Mouse (Mus musculus) splenic B cell, adult 2 months (primary cell): Measurements from ENCODE around the gene Apol6.

Source experiments
- DNase-seq: peaks from one replicate; pipeline ENCODE4 v3.0.0-alpha.2; 2011; ENCODE audit warnings: low read depth, low spot score
- H3K27me3 ChIP-seq: 2 replicates; pipeline ENCODE4 v1.6.1; 2012; ENCODE audit warnings: mild to moderate bottlenecking, low read length, moderate library complexity, mixed read lengths; ENCODE audit not compliant: control insufficient read depth, poor library complexity, insufficient read depth, severe bottlenecking
- H3K36me3 ChIP-seq: 2 replicates; pipeline ENCODE4 v1.6.1; 2012; ENCODE audit warnings: mild to moderate bottlenecking, low read length, moderate library complexity, mixed read lengths; ENCODE audit not compliant: control insufficient read depth, poor library complexity, insufficient read depth, severe bottlenecking

Apol6 gene

DNA sequence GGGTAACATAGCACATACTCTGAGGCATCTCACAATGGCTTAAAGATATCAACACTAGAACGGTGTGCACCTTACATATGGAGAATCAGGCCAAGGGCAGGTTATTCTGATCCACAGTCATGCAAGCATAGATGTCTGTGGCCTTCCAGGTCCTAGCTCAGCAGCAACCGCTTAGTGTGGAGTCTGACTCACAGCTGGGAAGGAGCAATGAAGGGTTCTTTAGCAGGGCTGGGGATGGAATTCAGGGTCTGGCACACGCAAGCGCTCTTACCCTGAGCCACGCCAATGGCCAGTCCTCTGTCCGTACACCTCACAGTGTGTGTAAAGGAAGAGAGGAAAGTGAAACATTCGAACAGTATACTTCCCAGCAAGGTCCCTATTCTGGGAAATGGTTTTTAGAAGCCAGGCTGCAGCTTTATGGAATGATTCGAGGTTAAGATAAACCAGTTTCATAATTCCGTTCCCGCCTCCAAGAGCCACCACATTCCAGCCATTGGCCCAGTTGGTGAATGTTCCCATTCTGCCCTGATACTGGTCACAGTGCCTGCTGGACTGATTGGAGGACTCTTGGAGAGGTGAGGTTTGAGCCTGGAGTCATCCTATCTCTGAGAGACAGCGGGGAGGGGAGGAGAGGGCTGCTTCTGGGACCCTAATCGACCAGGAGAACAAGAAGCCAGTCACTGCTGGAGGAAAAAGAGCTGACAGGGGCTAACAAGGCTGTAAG is at the start of gene Apol6:
Gene Apol6, plus strand, starts transcription at position 133 of the 724 bp plus-strand sequence.
- no peaks in the 10 kb centered on the region for H3K27me3 ChIP-seq
- no peak for DNase-seq
- no peaks in the 10 kb centered on the region for H3K36me3 ChIP-seq

DNA sequence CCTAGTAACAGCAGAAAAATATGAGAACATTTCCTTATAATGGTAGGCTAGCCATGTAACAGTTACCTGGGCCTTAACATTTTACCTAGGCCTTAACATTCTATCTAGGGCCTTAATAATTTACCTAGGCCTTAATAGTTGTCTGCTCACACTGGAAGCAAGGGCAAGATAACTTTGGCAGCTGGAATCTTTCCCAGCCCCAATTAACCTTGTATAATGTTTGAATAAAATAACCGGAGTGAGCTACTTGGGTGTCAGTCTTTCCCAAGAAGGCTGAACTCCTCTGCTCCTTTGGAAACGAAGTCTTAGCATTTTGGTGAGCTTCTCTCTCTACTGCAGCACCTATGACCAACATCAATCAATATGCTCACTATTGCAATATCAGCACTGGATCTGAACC is 46.5 kb upstream of the Apol6 start:
- no peaks in the 10 kb centered on the region for H3K36me3 ChIP-seq
- DNase-seq, result no peak
- no peaks in the 10 kb centered on the region for H3K27me3 ChIP-seq

DNA sequence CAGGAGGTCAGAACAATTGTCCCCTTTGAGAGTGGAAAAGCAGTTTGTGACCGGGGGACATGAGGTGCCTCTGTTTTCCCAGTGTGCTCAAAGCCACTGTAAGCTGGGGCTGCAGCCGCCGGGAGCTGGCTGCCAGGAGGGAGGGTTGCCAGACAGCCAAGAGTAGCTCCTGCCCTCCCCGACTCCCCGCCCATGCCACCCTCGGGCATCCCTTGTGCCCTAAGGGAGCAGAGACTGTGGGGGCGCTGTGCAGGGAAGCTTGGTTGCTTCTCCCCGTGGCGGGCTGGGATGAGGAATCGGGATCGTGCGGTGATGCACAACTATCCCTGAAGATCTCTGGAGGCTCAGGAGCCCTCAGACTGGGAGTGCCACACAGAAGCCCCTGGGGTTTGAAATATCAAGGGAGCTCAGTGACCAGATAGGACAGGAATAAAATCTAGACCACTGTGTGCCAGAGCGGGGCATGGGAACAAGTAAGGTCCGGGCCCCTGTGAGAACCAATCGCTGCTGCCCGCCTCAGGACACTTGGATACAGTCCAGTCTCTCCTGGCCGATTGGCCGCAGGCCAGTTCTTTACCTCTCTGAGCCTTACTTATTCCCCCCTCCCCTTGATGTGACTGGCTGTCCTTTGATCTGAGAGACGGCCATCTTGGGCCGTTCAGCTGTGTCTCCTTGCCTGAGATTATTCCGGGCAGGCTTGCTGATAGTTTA is 45.5 kb upstream of the Apol6 start:
- Histone ChIP-seq H3K36me3 (no peaks in the 10 kb centered on the region), H3K27me3 (no peaks in the 10 kb centered on the region)
- no peak for DNase-seq

DNA sequence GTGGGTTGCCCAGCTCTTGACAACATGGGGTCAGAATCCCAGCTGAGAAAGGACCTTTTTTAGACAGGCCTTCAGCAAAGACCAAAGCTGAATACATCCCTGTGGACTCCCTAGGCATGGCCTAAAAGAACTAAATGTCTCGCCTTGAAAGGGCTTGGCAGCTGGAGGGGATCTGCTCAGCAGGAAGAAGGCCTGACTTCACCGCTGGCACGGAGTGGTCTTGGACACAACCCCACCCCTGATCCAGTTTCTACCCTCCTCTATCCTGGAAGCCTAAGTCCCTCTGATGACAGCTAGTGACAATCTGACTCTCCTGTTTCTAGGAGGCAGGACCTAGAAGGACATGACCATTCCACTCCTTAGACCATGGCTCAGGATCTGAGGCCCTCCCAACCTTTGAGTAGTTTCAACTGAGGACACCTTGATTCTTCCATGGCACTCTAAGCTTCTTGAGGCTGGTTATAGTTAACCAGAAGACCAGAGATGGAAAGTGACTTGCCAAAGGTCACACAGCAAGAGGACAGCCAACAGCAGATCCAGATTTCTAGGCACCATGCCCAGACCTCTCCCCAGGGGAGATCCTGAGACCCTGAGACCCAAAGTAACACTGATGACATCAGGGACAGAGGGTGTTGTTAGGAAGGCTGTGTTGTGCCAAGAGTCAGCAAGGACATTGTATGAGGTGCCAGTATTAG is 41.2 kb upstream of the Apol6 start:
- DNase-seq, result no peak
- H3K27me3 ChIP-seq, result no peaks in the 10 kb centered on the region
- no peaks in the 10 kb centered on the region for H3K36me3 ChIP-seq

DNA sequence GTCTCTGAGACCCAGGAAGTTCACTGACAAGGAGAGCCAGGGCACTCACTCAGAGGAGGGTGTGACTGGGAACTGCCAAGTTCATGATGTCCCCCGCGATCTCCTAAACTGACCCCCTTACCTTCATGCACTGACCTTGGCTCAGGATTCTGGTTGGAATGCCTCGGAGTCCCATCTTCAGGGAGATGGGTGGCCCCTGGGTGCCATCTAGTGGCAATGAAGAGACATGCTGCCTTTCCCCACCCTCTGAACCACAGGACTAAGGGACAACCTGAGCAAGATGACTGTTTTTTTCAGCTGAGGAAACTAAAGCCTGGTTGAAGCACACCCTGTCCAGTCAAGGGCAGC is 40.7 kb upstream of the Apol6 start:
- DNase-seq, result peak; percentile 11
- Histone ChIP-seq H3K27me3 (no peaks in the 10 kb centered on the region), H3K36me3 (no peaks in the 10 kb centered on the region)

DNA sequence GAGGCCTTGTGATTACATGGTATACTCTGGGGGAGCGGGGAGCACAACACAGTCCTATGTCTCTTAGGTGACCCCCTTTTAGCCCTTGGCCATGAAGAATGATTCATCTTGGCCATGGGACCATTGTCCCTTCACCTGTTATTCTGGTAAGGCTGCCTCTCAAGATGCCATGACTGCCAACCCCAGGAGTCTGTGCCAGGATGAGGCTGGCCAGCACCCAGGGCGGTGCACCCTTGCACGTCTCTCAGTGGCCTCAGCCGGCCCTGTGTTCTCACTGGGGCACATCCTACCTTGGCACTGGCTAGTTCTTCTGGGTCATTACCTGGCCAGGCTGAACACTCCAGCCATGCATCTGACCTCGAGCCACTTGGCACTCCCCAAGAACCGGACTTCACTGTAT is 35.7 kb upstream of the Apol6 start:
- no peaks in the 10 kb centered on the region for H3K27me3 ChIP-seq
- H3K36me3 ChIP-seq, result no peaks in the 10 kb centered on the region
- DNase-seq, result no peak

DNA sequence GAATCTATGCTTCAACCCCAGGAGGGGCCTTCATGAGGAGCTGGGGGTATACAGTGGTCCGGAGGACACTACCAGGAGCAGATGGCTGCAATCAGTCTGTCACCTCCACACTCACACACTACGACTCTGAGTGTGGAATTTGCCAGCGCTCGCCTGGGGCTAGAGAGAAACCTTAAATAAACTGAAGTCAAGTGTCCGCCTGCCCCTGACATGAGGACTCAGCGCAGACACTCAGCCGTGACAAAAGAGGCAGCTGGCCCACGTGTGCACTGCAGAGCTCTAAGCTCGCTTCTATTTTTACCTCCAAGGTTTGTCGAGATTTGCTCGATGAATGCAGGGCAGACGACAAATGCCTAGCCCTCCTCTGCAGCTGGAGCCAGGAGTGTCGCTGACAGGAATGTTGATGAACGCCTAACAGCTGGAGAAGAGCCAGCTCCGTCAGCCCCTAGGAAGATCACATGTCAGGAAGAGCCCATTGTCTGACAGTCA is 30.7 kb upstream of the Apol6 start:
- DNase-seq, result no peak
- Histone ChIP-seq H3K27me3 (no peaks in the 10 kb centered on the region), H3K36me3 (no peaks in the 10 kb centered on the region)

DNA sequence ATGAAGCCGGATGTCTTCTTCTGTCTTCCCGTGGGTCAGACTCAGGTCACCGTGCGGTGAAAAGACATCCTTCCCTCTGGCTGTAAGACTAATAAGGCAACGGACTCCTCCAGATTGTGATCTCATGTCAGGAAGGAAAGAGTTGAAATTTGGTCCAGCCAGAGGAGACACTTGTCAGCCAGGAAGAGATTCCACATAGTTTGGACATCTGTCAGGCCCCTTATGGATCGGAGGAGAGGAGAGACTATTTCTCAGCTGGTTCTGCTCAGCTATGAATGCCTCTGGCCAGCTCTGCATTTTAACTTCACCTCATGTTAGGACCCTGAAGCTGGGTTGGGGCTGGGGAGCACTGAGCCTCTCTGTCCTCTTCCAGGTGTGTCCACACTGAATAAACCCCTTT is 30.1 kb upstream of the Apol6 start:
- no peak for DNase-seq
- H3K36me3 ChIP-seq, result no peaks in the 10 kb centered on the region
- H3K27me3 ChIP-seq, result no peaks in the 10 kb centered on the region

DNA sequence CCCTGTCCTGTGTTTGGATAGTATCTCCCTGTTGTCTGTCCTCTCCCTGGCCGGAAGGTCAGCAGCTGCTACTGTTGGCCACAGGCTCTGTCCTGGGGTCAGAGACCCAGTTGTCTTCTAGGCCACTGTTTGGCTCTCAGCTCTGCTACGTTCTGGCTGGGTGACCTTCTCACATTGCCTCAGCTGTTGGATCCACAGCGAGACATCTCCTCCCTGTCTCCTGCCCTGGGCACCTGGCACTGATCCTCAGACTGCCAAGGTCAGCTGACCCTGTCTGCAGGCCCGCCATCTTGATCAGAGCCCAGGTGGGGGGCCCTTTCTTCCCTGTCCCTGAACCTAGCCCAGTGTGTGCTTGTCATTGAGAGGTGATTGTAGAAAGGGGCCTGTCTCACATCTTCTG is 29.5 kb upstream of the Apol6 start:
- Histone ChIP-seq H3K27me3 (no peaks in the 10 kb centered on the region), H3K36me3 (no peaks in the 10 kb centered on the region)
- no peak for DNase-seq

DNA sequence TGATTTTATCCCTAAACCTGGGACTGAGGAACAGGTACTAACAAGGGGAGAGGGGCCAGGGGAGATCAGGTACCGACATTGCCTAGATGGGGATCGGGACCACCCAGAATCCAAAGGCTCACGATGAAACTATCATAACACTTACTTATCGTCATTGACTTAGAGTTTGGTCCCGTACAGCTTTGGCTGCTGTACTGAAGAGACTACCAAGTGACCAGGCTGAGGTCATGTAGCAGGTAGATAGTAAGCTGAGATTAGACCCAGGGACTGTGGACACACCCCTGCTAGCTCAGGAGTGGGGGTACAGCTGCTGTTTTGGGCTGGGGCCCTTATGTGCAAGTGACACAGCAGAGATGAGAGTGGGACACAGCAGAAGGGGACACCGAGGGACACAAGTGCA is 28.0 kb upstream of the Apol6 start:
- DNase-seq, result no peak
- no peaks in the 10 kb centered on the region for H3K36me3 ChIP-seq
- no peaks in the 10 kb centered on the region for H3K27me3 ChIP-seq

DNA sequence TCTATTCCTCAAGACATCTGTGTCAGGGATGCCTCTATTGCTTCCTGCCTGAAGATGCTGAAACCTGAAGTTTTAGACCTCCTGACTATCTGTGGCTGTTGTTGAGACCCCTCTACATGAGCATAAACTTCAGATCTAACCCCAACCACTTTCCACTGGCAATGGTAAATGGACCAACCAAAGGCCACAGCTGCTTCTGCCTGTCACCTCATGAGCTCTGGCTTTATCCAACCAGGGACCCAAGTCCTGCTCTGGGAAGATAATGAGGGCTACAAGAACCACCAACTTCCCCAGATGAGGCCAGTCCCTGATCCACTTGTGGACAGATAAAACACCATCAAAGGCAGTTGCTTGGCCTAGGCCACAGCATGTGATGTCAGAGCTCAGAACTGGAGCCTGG is 26.6 kb upstream of the Apol6 start:
- no peak for DNase-seq

DNA sequence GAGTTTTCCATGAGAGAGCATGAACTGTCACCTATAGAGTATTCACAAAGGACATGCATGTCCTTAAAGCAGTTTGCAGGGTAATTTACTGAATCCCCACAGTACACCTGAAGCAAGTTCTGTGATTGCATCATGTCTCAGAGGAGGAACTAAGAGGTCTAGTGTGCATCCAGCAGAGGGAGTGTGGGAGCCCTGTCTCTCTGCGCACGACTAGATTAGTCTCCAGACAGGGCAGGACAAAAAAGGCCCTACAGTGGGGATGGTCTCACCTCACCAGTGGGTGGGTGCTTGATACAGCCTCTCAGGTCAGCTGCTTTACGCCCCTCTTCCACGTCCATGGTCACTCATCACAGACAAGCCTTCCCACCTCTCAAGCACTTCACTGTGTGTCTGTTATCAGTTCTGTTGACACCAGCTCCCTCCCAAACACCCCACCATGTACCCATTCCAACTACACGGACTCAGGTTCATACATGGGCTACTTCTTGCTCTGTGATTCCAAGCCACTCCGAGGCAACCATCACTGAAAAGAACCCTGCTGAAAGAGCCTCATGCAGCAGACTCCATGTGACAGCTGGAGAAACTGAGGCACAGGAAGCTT is 25.7 kb upstream of the Apol6 start:
- Histone ChIP-seq H3K36me3 (no peaks in the 10 kb centered on the region), H3K27me3 (no peaks in the 10 kb centered on the region)
- no peak for DNase-seq

More for the DNA sequence above, 26.6 kb upstream of the Apol6 start:
- Histone ChIP-seq H3K36me3 (no peaks in the 10 kb centered on the region), H3K27me3 (no peaks in the 10 kb centered on the region)

DNA sequence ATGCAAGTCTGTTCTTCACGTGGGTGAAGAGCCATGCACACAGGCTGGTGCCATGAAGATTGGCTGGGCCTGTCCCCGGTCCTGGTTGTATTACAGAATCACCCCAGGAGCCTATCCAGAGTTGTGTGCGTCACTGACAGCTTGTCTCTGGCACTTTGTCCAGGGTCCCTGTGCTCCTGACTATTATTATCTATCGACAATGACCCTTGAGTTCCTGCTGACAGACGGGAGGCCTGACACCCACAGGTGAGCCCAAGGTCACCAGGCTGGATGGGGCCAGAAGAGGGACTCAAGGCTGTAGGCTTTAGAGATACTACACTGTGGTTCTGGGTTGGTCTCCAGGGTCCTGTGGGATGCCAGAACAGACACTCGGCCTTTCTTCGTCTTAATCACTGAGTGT is 25.0 kb upstream of the Apol6 start:
- no peak for DNase-seq
- no peaks in the 10 kb centered on the region for H3K36me3 ChIP-seq
- no peaks in the 10 kb centered on the region for H3K27me3 ChIP-seq

DNA sequence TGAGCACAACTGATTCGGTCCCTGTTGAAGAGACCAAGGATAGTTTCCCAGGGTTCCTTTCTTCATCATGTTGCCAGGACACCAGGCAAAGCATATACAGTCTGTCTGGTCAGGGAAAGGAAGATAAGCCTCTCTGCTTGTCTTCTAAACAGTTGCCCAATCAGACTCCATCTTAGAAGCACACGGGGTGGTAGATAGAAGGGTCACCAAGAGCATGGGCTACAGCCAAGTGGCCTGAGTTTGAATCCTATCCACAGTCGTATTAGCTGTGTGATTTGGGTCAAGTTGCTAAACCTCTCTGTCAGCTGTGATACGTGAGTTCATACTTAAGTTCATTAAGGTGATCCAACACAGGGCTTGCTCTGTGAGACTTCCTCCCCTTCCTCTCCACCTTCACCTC is 24.4 kb upstream of the Apol6 start:
- Histone ChIP-seq H3K36me3 (no peaks in the 10 kb centered on the region), H3K27me3 (no peaks in the 10 kb centered on the region)
- DNase-seq, result no peak

DNA sequence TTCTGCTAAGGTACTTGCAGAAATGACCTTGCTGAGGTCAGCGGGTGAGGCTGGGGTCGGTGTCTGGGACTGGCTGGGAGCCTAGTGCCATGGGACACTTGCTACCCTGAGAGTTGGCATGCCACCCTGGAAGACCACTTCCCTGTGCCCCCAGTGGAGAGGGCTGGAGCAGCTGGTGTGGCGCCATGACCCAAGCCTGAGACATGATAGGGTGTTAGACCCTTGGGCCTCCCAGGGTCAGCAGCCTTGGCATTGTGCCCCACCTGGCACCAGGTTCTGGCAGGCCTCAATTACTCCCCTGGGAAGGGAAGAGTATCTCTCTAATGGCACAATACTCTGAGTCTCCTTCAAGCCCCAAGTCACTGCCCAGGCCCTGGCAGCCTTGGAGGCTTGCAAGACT is 23.5 kb upstream of the Apol6 start:
- DNase-seq, result no peak
- Histone ChIP-seq H3K36me3 (no peaks in the 10 kb centered on the region), H3K27me3 (no peaks in the 10 kb centered on the region)
